Mouse (Mus musculus) lung, adult 2 months (tissue): ENCODE results near the gene Shbg.

Source experiments
- CTCF ChIP-seq: fragments of 200-500 bp; IDR thresholded peaks from 2 replicates; pipeline ENCODE4 v1.5.1; 2011; ENCODE audit warnings: mild to moderate bottlenecking, low read length, control low read depth; ENCODE audit not compliant: insufficient read depth
- POLR2A ChIP-seq: fragments of 200-500 bp; IDR thresholded peaks from 2 replicates; pipeline ENCODE4 v1.6.1; 2011; ENCODE audit warnings: low read depth, mild to moderate bottlenecking, control low read depth, low read length, borderline replicate concordance; ENCODE audit errors: extremely low read depth

DNA sequence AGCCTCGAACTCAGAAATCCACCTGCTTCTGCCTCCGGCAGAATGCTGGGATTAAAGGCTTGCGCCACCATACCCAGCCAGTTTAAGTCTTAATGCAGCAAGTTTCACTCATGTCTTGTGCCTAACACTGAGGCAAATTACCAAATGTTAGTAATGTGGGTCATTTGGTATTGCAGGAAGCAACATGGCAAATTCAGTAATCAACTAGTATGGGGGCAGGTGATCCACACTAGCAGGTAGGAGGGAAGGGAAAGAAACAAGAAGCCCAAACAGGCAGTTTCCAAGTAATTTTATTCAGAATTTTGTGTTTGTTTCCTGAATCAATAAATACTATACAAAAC, 48.9 kb upstream of the Shbg start:
- TF ChIP-seq CTCF (no peak), POLR2A (no peak)
